28 mouse cellular contexts compared by ENCODE assay signal in the genomic region with DNA sequence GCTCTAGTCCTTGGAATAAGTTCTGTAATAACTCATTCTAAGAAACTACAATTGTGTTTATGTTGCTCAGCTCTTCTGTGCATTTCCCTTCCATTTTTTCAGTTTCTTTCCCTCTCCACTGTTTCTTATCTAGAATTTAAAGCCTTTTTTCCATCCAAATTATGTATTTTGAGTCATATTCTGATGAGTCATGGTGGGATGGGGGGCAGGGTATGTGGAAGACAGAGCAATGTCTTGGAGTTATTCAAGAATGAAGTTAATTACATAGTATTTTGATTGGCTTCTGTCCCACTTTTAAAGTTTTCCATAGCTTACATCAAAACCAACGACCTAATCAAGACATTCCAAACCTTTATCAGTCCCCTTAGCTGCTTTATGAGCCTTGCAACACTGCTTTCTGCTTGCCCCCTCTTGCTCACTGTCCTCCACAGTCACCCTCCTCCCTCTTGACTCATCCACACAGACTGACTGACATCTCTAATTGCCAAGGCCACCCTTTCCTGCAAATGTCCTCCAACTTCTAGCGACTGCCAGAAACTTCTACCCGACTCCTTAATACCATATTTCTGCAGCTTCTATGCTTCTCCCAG. TPM values are rescaled to one million over a fixed set of nuclear protein-coding genes. Genes with fewer than 3 reads are reported as not detected.
DNase-seq lines count a peak whose midpoint lies in the region; ATAC-seq and TF ChIP-seq lines count a peak whose summit lies in the region.
"Had no signal": no experiment of that assay in that cellular context is flagged by ENCODE, and none has a peak within 500 bp of the region (broad histone marks: within the 10 kb centered on the region; RNA-seq: fewer than 3 reads in every experiment).

No protein-coding gene starts in this region.

- H3K27me3 ChIP-seq in lung, embryonic 14.5 days (ENCODE audit: insufficient read depth, low read length) = no peaks in the 10 kb centered on the region
- no peaks in the 10 kb centered on the region for H3K27me3 ChIP-seq in lung, postnatal 0 days (replicated peaks; ENCODE audit: insufficient read depth, low read length)
- H3K27me3 ChIP-seq: CH12.LX; heart, embryonic 13.5 days; liver, embryonic 15.5 days had no signal

- no peak overlapping the region for H3K4me2 ChIP-seq in lung, embryonic 14.5 days
- H3K4me2 ChIP-seq in lung, postnatal 0 days (replicated peaks; ENCODE audit: low read depth, low read length) = no peak overlapping the region
- H3K4me2 ChIP-seq: heart, embryonic 13.5 days; liver, embryonic 15.5 days; midbrain, embryonic 11.5 days had no signal

- TF ChIP-seq CTCF in lung, embryonic 14.5 days (IDR thresholded peaks at IDR 0.05; ENCODE audit: low read depth) = no peak
- no peak for TF ChIP-seq CTCF in lung, postnatal 0 days (IDR thresholded peaks at IDR 0.05)

- intact Hi-C loops in gastrocnemius, postnatal 14 days (cut with DNase I; ENCODE audit: low total_unique reads) = no loop called here

- H3K27ac ChIP-seq in lung, embryonic 14.5 days (ENCODE audit: low read depth) = no peak overlapping the region
- no peak overlapping the region for H3K27ac ChIP-seq in lung, postnatal 0 days (ENCODE audit: low read length)
- H3K27ac ChIP-seq: heart, adult 2 months; heart, embryonic 13.5 days; hindbrain, postnatal 0 days; left cerebral cortex, adult 2 months; liver, embryonic 15.5 days had no signal

- DNase-seq in adrenal gland, adult (ENCODE audit: inconsistent age in 2 of 2, low spot score in 1 of 2) = peak; percentile 74 to 92
- DNase-seq in adrenal gland, postnatal 4 days (ENCODE audit: low spot score in 2 of 2) = no peak
- DNase-seq in lung, embryonic 14.5 days = peak; percentile 26
- DNase-seq in lung, postnatal 0 days (ENCODE audit: low spot score) = no peak
- peak; percentile 82 for DNase-seq in adrenal gland, adult 2 months
- DNase-seq in brain, adult 2 months (ENCODE audit: low read depth, low spot score) = peak; percentile 6
- DNase-seq in right cerebral cortex, postnatal 14 days = no peak
- no peak for DNase-seq in gastrocnemius, postnatal 14 days
- DNase-seq: cerebellum, adult 8-10 months; forebrain, postnatal 0 days; gastrocnemius, postnatal 36 days; heart, adult 2 months; heart, postnatal 14 days; kidney, adult 18-20 months; layer of hippocampus, adult 9-11 months; liver; lung, postnatal 10 days; right cerebral cortex, postnatal 25 days; spleen, adult 18-20 months had no signal

- no peaks in the 10 kb centered on the region for H3K9me3 ChIP-seq in lung, embryonic 14.5 days (ENCODE audit: low read depth, low read length)
- H3K9me3 ChIP-seq in lung, postnatal 0 days (ENCODE audit: low read length) = no peaks in the 10 kb centered on the region
- H3K9me3 ChIP-seq: G1E; heart, embryonic 13.5 days; liver, embryonic 15.5 days had no signal

- no peaks in the 10 kb centered on the region for H3K4me1 ChIP-seq in lung, embryonic 14.5 days (ENCODE audit: insufficient read depth)
- no peaks in the 10 kb centered on the region for H3K4me1 ChIP-seq in lung, postnatal 0 days (ENCODE audit: insufficient read depth, low read depth, low read length)
- H3K4me1 ChIP-seq: heart, embryonic 13.5 days; liver, embryonic 15.5 days had no signal

- no peaks in the 10 kb centered on the region for H3K36me3 ChIP-seq in lung, embryonic 14.5 days (ENCODE audit: insufficient read depth)
- no peaks in the 10 kb centered on the region for H3K36me3 ChIP-seq in lung, postnatal 0 days (ENCODE audit: insufficient read depth, low read length)
- H3K36me3 ChIP-seq: G1E; heart, embryonic 13.5 days; liver, embryonic 15.5 days had no signal

- no peak; the same call in 1 of the 2 replicates for ATAC-seq in lung, embryonic 14.5 days (ENCODE audit: insufficient read depth)
- no peak for ATAC-seq in lung, postnatal 0 days
- ATAC-seq: activated CD4-positive, CD25-positive, alpha-beta regulatory T cell, adult 4 months; forebrain, postnatal 0 days; hindbrain, postnatal 0 days had no signal

- no peak overlapping the region for H3K4me3 ChIP-seq in lung, embryonic 14.5 days (ENCODE audit: low read depth, low read length)
- H3K4me3 ChIP-seq in lung, postnatal 0 days (ENCODE audit: low read depth, low read length) = no peak overlapping the region
- H3K4me3 ChIP-seq: heart, adult 2 months; heart, embryonic 13.5 days; left cerebral cortex, adult 2 months; liver, embryonic 15.5 days had no signal

- 58% methylated on average over 3 of the region's 3 CpGs for WGBS in lung, embryonic 14.5 days
- WGBS in lung, postnatal 0 days = 48% methylated on average over 3 of the region's 3 CpGs

- no peak overlapping the region for H3K9ac ChIP-seq in lung, embryonic 14.5 days
- H3K9ac ChIP-seq in lung, postnatal 0 days (replicated peaks; ENCODE audit: low read depth) = no peak overlapping the region
- H3K9ac ChIP-seq: forebrain, postnatal 0 days; heart, embryonic 13.5 days; liver, embryonic 15.5 days had no signal

- TF ChIP-seq EP300 in lung, postnatal 0 days (IDR thresholded peaks at IDR 0.05) = no peak

RNA-seq across cellular contexts. Expression of gene Ica1, which starts 24.4 kb away (rescaled TPM):
- total RNA-seq in adrenal gland, postnatal 4 days (2021) = 10 to 100 TPM; 28.6 to 34.4 TPM
- 35.4 and 40.8 TPM in 2 replicates for polyA plus RNA-seq in lung, embryonic 14.5 days (2014; fragmentation: Nextera tagmentation; extraction: Ambion mirVana)
- 46.5 and 50.6 TPM in 2 replicates for polyA plus RNA-seq in lung, postnatal 0 days (2015; fragmentation: Nextera tagmentation; extraction: Ambion mirVana)
- 10 to 100 TPM; 33.3 to 54.1 TPM for total RNA-seq in adrenal gland, adult 2 months (2021)
- 7.0 and 10.1 TPM in 2 replicates for polyA plus RNA-seq in adrenal gland, adult 2 months (2012; rRNA removed)
- total RNA-seq in gastrocnemius, postnatal 14 days (2021) = 1 to 10 TPM; 3.1 to 3.8 TPM
- total RNA-seq: neutrophil, adult 5-6 weeks had no signal

Comparison
In these comparisons a context has a peak if more than half of its experiments do, and no peak if none do; other contexts are left out.
1. DNase-seq: peak in adrenal gland, adult (2 of 2), lung, embryonic 14.5 days (single experiment), adrenal gland, adult 2 months (single experiment) and brain, adult 2 months (single experiment); none in adrenal gland, postnatal 4 days (0 of 2), lung, postnatal 0 days (single experiment), right cerebral cortex, postnatal 14 days (single experiment) and gastrocnemius, postnatal 14 days (single experiment).
2. RNA of gene Ica1, which starts 24.4 kb away (total RNA-seq): 33.3 to 54.1 TPM in adrenal gland, adult 2 months and 28.6 to 34.4 TPM in adrenal gland, postnatal 4 days; 3.1 to 3.8 TPM in gastrocnemius, postnatal 14 days; every median in the first group is over 4 times any median in the second.